Comparison of ENCODE assay signal across 13 mouse cellular contexts in the genomic region with DNA sequence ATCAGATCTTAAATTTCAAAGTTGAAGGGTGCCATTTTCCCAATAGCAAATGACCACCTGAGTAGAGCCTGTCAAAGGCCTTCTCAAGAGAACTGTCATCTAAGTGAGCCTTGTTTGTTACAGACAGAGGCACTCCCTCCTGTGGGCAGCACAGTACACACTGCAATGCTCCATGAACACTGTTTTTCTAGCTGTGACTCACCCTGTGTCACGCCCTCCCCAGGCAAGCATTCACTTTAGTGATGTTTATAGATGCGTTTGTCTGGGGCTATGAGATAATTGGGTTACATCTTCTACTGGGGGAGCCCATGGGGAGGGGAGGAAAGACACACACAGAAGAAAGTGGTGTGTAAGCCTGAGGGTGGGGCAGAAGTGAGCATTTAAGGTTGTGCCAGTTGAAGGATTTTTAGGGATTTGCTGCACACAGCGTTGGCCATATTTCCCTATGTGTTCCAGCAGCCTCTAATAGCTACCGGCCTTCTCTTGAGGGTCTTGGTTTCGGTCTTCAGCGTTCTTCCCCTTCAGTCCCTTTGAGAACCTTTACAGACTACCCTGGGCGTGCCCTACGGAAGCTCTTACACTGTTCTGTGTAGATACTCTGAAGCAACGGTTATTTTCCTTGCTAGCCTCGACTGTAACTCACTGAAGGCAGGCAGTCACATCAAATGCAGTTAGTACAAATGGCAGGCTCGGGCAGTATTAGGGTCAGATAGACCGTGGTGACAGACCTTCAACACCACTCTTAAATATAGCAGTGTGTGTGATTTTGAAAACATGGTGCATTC. TPM values are rescaled to one million over a fixed set of nuclear protein-coding genes. Genes with fewer than 3 reads are reported as not detected.
DNase-seq lines count a peak whose midpoint lies in the region; ATAC-seq and TF ChIP-seq lines count a peak whose summit lies in the region.
"Had no signal": no experiment of that assay in that cellular context is flagged by ENCODE, and none has a peak within 500 bp of the region (broad histone marks: within the 10 kb centered on the region; RNA-seq: fewer than 3 reads in every experiment).

No protein-coding gene starts in this region.

- H3K36me3 ChIP-seq in kidney, postnatal 0 days (ENCODE audit: insufficient read depth, low read length): no peaks in the 10 kb centered on the region
- no peaks in the 10 kb centered on the region for H3K36me3 ChIP-seq in myocyte (ENCODE audit: control insufficient read depth, insufficient read depth)
- H3K36me3 ChIP-seq: neural tube, embryonic 13.5 days had no signal

- peak; percentile 52 to 69 for DNase-seq in adrenal gland, adult (ENCODE audit: inconsistent age in 2 of 2, low spot score in 1 of 2)
- no peak for DNase-seq in adrenal gland, postnatal 4 days (ENCODE audit: low spot score in 2 of 2)
- no peak for DNase-seq in kidney, postnatal 0 days (ENCODE audit: low spot score)
- no peak for DNase-seq in kidney, adult 11 months
- peak; percentile 46 for DNase-seq in c-Kit-positive CD71-positive TER-119-negative erythroid progenitor cells, embryonic 14.5 days (ENCODE audit: low read depth)
- no peak for DNase-seq in lung, postnatal 10 days
- DNase-seq: heart, adult 2 months; left cerebral cortex, postnatal 4 days had no signal

- H3ac ChIP-seq in myocyte (ENCODE audit: control insufficient read depth, insufficient read length): no peak overlapping the region

- no peak for ATAC-seq in kidney, postnatal 0 days (replicated peaks; ENCODE audit: low FRiP score, low read depth)
- ATAC-seq in activated CD4-positive, CD25-positive, alpha-beta regulatory T cell, adult 4 months: no peak
- ATAC-seq: intestine, embryonic 16.5 days; midbrain, embryonic 16.5 days had no signal

- H3K4me1 ChIP-seq in kidney, postnatal 0 days (replicated peaks; ENCODE audit: insufficient read depth, low read length): no peaks in the 10 kb centered on the region; the same call in 1 of the 2 replicates

- no peak for TF ChIP-seq POLR2A in myocyte (IDR thresholded peaks at IDR 0.05; ENCODE audit: insufficient read length, low read depth)

- no peak overlapping the region for H3K9ac ChIP-seq in kidney, postnatal 0 days (ENCODE audit: low read depth, low read length)
- H3K9ac ChIP-seq: neural tube, embryonic 13.5 days had no signal

- 78% methylated on average over 12 of the region's 12 CpGs for WGBS in kidney, postnatal 0 days

- H3K4me3 ChIP-seq in kidney, postnatal 0 days (replicated peaks; ENCODE audit: low read depth, low read length): no peak overlapping the region
- no peak overlapping the region for H3K4me3 ChIP-seq in myocyte
- H3K4me3 ChIP-seq: heart, adult 2 months; neural tube, embryonic 13.5 days had no signal

- H3K79me2 ChIP-seq in myocyte (ENCODE audit: control insufficient read depth, insufficient read depth): peaks cover 33% of the 10 kb centered on the region

- peak; percentile 20; the same call in 1 of the 2 replicates for TF ChIP-seq CTCF in kidney, postnatal 0 days (IDR thresholded peaks at IDR 0.05; ENCODE audit: low read depth)

- no peak overlapping the region for H3K27ac ChIP-seq in kidney, postnatal 0 days
- H3K27ac ChIP-seq: heart, adult 2 months; neural tube, embryonic 13.5 days had no signal

- H3K9me3 ChIP-seq in kidney, postnatal 0 days (replicated peaks; ENCODE audit: low read length): no peaks in the 10 kb centered on the region
- H3K9me3 ChIP-seq: neural tube, embryonic 13.5 days had no signal

- H3K4me2 ChIP-seq in kidney, postnatal 0 days (ENCODE audit: low read length): no peak overlapping the region
- H3K4me2 ChIP-seq in myocyte (ENCODE audit: low read depth): peak overlapping the region; percentile 14
- H3K4me2 ChIP-seq: neural tube, embryonic 13.5 days had no signal

- H3K27me3 ChIP-seq in kidney, postnatal 0 days (ENCODE audit: insufficient read depth, low read length): no peaks in the 10 kb centered on the region
- H3K27me3 ChIP-seq in myocyte (ENCODE audit: control insufficient read depth, insufficient read depth, insufficient read length): no peaks in the 10 kb centered on the region
- H3K27me3 ChIP-seq: neural tube, embryonic 13.5 days had no signal

TF ChIP-seq in myocyte, 11 proteins besides CTCF, POLR2A, EP300 and RAD21:
- TF ChIP-seq MAX (IDR thresholded peaks at IDR 0.05; ENCODE audit: low read depth) (no peak), REST (IDR thresholded peaks at IDR 0.05; ENCODE audit: insufficient read depth, insufficient read length) (no peak), TCF12 (IDR thresholded peaks at IDR 0.05; ENCODE audit: insufficient read depth, poor library complexity, severe bottlenecking) (no peak), E2F4 (IDR thresholded peaks at IDR 0.05; ENCODE audit: insufficient read depth) (no peak), MYOD1 (IDR thresholded peaks at IDR 0.05; ENCODE audit: control insufficient read depth in 1 of 3, insufficient read length in 2 of 3, low read depth in 2 of 3) (no peak), USF1 (IDR thresholded peaks at IDR 0.05; ENCODE audit: low read depth) (no peak), CEBPB (IDR thresholded peaks at IDR 0.05; ENCODE audit: insufficient read depth, poor library complexity, severe bottlenecking) (no peak), TCF3 (IDR thresholded peaks at IDR 0.05; ENCODE audit: insufficient read length, low read depth) (no peak)

RNA-seq across cellular contexts. Expression of a gene that starts 29.7 kb away (rescaled TPM):
- total RNA-seq in adrenal gland, postnatal 4 days (2021): 10 to 100 TPM; 39.3 to 40.5 TPM
- polyA plus RNA-seq in kidney, postnatal 0 days (2015; fragmentation: Nextera tagmentation; extraction: Ambion mirVana): 19.0 and 19.4 TPM in 2 replicates
- 16.9 TPM for polyA plus RNA-seq in myocyte (2012; fragmentation: generic; extraction: Trizol)
- polyA plus RNA-seq in activated CD4-positive, CD25-positive, alpha-beta regulatory T cell, adult 4 months (2017; shearing (Covaris generic)): 1 to 10 TPM; 5.3 to 7.3 TPM

Comparison
In these comparisons a context has a peak if more than half of its experiments do, and no peak if none do; other contexts are left out.
1. DNase-seq: peak in adrenal gland, adult (2 of 2) and c-Kit-positive CD71-positive TER-119-negative erythroid progenitor cells, embryonic 14.5 days (single experiment); none in adrenal gland, postnatal 4 days (0 of 2), kidney, postnatal 0 days (single experiment), kidney, adult 11 months (single experiment) and lung, postnatal 10 days (single experiment).